Mouse (Mus musculus) common myeloid progenitor, adult 5-6 weeks (primary cell): ENCODE data around the gene Opn4. TPM values are rescaled to one million over a fixed set of nuclear protein-coding genes. Genes with fewer than 3 reads are reported as not detected.

Experiments
- ATAC-seq: replicated peaks from 2 replicates; pipeline ENCODE4 v1.8.0; 2016; ENCODE audit warnings: low read depth, mild to moderate bottlenecking, moderate TSS enrichment, inconsistent platforms; ENCODE audit not compliant: poor library complexity, severe bottlenecking
- total RNA-seq: library from RNA; stranded (forward); fragments of 200-1000, 187-1606 nt; gene quantifications from 2 replicates; pipeline ENCODE4 v1.2.3, GENCODE M21; 2017

Gene Opn4
- total RNA-seq = not detected in 2 replicates

GRCm38 (mm10) chr14:34599941-34600340 is at the start of gene Opn4:
Gene Opn4, minus strand, starts transcription at chr14:34600142.
- no peak for ATAC-seq

- ATAC-seq = peak; percentile 65
Measured at GRCm38 (mm10) chr14:34647870-34648475, 48.0 kb upstream of the Opn4 start.

DNA sequence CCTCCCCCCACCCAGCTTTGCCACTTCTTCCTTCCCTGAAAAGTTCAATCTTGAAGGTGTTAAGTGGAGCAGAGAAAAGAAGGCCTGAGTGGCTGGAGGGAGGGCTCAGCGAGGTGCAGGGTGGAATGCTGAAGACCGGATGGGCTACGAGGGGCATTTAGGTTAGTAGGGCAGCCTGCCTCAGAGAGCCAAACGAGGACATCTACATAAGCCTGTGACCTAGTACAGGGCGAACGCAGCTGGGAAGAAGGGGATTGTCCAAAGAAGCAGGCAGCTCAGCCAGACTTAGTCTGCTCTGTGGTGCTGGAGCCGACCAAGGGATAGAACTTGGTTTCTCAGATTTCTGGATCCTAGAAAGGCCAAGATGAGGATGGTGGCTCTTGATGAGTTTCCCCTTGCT is 44.2 kb upstream of the Opn4 start:
- ATAC-seq = no peak

DNA sequence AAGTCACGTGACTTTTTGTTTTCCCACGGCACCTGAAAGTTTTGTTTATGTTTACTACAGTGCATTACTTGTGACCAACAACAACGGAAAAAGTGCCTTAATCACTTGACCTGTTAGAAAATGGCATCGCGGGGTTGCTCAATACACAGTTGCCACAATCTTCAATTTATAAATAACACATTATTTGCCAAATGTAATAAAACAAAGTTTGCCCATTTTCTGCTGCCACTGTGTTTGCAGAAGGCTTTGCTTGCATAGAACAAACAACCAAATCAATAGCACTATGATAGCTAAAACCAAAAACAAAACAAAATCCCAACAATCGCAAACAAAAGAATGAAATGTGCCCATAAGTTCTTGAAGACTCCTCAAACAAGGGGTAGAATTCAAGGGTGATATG is 35.8 kb upstream of the Opn4 start:
- ATAC-seq = no peak

GRCm38 (mm10) chr14:34635192-34635591 is 35.2 kb upstream of the Opn4 start:
- ATAC-seq = no peak

- peak; percentile 86 for ATAC-seq
Measured at GRCm38 (mm10) chr14:34632722-34633448, 32.9 kb upstream of the Opn4 start.

GRCm38 (mm10) chr14:34626824-34627223 is 26.9 kb upstream of the Opn4 start:
- no peak for ATAC-seq

DNA sequence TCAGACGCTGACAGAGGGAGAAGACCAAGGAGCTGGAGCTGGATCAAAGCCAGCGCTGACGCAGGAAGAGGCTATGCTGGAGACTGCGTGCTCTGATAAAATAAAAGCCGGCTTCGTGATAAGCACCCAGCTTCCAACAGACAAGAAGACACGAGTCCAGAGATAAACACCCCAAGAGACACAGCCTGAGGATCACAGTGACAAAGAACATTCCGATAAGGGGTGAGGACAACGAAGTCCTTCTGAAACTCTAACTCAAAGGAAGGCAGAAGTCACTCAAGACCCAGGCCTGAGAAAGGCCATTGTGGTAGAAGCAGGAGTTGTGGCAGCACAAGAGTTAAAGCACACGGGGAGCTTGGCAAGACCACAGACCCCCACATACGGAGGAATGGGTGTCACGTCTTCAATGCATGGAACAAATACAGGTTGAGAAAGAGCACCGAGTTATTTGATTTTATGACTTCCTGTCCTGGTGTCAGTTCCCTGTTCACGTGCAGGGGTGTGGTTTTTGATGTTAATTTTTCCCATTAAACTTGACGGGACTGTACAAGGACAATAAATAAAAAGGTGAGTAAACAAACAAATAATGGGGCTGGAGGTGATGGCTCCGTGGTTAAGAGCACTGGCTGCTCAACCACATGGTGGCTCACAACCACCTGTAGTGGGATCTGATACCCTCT is 23.7 kb upstream of the Opn4 start:
- ATAC-seq = peak; percentile 60

GRCm38 (mm10) chr14:34623074-34623473 is 23.1 kb upstream of the Opn4 start:
- no peak for ATAC-seq

GRCm38 (mm10) chr14:34620611-34621376 is 20.9 kb upstream of the Opn4 start:
- ATAC-seq = peak; percentile 59

DNA sequence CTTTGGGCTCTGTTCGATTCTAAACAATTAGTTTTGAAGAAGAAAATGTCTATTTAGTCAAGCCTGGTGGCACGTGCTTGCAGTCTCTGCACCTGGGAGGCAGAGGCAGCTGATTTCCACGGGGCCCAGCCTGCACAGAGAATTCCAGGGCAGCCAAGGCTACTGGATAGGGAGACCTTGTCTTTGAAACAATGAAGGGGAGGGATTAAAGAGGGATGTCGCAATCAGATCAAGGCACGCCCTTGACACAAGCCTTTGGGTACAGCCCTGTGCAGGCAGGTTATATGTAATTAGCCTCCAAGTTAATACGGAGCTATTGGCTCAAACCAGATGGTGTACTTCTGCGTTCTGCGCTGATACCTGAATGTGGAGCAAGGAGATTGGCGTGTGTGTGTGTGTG is 18.9 kb upstream of the Opn4 start:
- ATAC-seq = no peak

GRCm38 (mm10) chr14:34616821-34617220 is 16.9 kb upstream of the Opn4 start:
- peak; percentile 93 for ATAC-seq

DNA sequence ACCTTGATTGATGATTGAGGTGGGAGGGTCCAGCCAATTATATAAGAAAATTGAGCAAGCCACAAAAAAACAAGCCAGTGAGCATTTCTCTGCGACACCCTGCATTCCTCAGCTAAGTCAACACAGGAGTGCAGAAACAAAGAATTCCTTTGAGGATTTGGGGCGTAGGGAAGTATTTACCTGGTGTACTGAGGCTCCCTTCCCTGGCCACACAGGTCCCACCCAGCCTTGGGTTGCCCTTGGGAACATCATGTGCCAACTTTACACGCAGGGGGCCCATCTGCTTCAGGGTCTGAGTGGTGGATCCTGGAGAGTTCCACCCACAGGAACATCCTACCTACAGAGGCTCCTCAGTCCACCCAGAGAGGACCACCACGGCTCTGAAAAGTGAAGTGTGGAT is 15.7 kb upstream of the Opn4 start:
- no peak for ATAC-seq

GRCm38 (mm10) chr14:34615082-34615481 is 15.1 kb upstream of the Opn4 start:
- ATAC-seq = peak; percentile 57

- 0 out of 2 replicates have a peak, but pooled peaks have one; percentile 3 for ATAC-seq
Measured at GRCm38 (mm10) chr14:34614551-34614950, 14.6 kb upstream of the Opn4 start.

- no peak for ATAC-seq
Measured at GRCm38 (mm10) chr14:34613523-34613922, 13.6 kb upstream of the Opn4 start.

GRCm38 (mm10) chr14:34612222-34612621 is 12.3 kb upstream of the Opn4 start:
- no peak for ATAC-seq

- ATAC-seq = no peak
Measured at GRCm38 (mm10) chr14:34611591-34611990, 11.6 kb upstream of the Opn4 start.

- ATAC-seq = no peak
Measured at GRCm38 (mm10) chr14:34601910-34602309, 2.0 kb upstream of the Opn4 start.

DNA sequence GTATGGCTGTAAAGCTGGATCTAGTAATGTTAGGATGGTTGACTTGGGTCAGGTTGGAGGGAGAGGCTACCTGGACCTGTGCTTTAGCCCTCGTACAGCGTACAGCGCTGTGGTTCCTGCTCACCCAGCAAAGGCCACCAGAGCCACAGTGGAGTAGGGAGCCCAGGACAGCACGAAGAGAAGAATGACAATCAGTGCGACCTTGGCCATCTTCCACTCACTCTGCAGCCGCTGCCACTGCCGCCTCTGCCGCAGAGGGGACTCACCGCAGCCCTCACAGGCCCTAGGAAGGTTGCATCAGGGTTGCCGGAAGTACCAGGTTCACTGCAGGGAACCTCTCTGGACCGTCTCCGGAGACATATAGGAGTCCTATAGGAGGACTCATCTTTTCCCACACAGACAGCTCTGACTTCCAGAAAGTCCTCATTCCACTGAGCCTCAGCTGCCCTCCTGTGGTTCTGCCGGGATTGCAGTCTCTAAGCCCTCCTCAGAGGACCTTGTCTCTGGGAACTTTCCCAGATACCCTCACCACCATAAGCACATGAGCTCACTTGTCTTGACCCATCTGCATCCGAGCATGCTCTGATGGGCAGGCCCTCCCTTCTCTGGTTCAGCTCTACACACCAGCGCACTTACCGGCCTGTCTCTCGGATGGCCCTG is 4.2 kb downstream of the Opn4 start:
- ATAC-seq = no peak
